Mouse (Mus musculus) cortical plate, adult 2 months (tissue): Measurements from ENCODE around the gene Itpk1.

ENCODE experiments used
- CTCF ChIP-seq: fragments of 200-500 bp; IDR thresholded peaks from 2 replicates; pipeline ENCODE4 v1.5.1; 2011; ENCODE audit warnings: mild to moderate bottlenecking, control low read depth, low read length; ENCODE audit not compliant: insufficient read depth; ENCODE audit errors: extremely low read depth
- POLR2A ChIP-seq: fragments of 200-500 bp; IDR thresholded peaks from 2 replicates; pipeline ENCODE4 v1.6.1; 2011; ENCODE audit warnings: mild to moderate bottlenecking, low read length, control low read depth; ENCODE audit not compliant: insufficient read depth; ENCODE audit errors: extremely low read depth

DNA sequence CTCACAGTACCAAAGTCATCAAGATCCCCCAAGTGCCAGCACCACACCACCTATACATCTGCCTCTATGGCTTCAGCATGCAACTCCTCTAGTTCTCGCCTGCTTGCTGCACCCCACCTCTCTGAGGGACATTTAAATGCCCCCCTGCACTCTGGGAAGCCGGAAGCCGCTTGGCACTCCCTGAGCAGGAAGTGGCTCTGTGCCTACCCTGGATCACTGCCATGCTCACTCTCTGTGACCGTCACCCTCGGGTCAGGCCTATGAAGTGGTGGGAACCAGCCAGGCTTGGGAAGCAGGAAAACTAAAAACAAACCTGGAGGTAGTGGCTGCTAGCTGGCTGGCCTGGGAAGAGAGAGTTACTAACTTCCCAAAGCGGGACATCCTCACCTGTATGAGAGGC, 61.4 kb downstream of the Itpk1 start:
- TF ChIP-seq CTCF = no peak
- no peak for TF ChIP-seq POLR2A
